Mouse (Mus musculus) gastrocnemius, postnatal 36 days (tissue): Measurements from ENCODE around the gene St3gal2. TPM values are rescaled to one million over a fixed set of nuclear protein-coding genes. Genes with fewer than 3 reads are reported as not detected.
A peak's percentile ranks its signal among the peaks of the same experiment; 100 is the strongest.
"Not testable (repeated sequence)": the region's sequence is repeated elsewhere in the genome, so short reads cannot be mapped to it uniquely, and the experiment has no call there.

Source experiments
- DNase-seq, 2 experiments: peaks; one replicate each; pipeline ENCODE4 v3.0.0; 2022
- intact Hi-C: fragments of 180-260 bp; cut with DNase I; formaldehyde crosslinking; loops from one replicate; pipeline ENCODE4 v1.15.1; 2025
- microRNA-seq, 2 experiments: library from miRNA; unstranded; fragments of <30 nt; microRNA quantifications; one replicate each; pipeline ENCODE4 v1.2.0; 2021
- total RNA-seq, 2 experiments: library from RNA; stranded (reverse); gene quantifications; 2 replicates each; pipeline ENCODE4 v1.2.3; 2021

The St3gal2 gene
- total RNA-seq, 2 experiments from 2014 or later: 47.1 to 48.8 TPM

DNA sequence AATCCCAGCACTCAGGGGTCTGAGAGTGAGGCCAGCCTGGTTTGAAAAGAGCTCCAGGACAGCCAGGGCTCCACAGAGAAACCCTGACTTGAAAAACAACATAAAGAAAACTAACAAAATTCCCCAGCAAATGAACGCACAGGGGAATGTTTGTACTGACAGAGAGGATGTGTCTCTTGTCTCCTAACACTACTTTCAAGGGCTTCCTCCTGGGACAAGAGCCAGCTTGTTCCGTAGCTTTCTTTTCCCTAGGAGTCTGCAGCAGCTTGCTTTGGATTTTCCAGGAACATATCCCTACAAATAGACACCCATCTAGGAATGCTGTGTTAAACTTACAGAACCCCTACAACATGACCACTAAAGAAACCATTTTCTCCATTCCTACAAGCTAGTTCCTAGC lies 58.3 kb downstream of the St3gal2 start:
- intact Hi-C loops, DNase-seq: not testable (repeated sequence)

GRCm38 (mm10) chr8:110981304-110981703 lies 61.6 kb downstream of the St3gal2 start:
- intact Hi-C loops: no loop called here
- no peak for DNase-seq

DNA sequence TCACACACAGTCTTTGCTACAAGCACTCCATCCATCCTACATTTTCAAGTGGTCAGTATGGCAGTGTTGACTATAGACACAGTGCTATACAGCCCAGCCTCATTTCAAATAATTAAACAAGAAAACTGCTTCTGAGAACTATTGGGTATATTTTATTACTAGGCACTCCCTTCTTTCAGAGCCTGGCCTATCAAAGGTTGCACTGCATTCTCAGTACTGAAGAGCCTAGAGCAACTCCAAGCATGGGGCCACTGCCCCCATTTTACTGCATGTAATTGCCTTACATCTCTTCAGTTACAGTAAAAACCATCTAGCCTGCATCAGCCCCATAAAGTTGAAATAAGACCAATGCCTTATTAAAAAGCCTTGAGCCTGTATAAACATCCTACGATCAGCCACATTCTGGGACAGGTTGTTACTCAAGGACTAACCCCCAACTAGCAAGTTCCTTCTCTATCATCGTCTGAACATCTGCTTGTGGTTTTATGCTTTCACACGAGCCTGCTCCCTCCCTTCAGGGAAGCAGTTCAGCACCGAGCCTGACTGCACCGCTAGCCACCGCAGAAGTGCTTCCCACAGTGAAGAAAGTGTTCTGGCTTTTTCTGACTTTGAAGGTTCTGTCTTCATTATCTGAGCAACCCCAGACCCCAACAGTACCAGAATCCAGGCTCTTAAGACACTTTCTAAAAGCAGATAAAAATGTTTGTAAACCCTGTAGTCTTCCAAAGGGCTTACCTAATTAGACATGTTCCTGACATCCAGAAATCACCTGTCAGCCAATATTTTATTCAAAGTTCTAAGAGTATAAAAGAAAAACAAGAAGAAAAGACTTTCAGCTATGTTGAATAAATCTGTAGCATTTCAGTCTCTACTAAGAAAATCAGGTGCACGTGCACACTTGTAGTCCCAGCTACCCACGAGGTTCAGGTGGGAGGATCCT lies 68.4 kb downstream of the St3gal2 start:
- no peak for DNase-seq
- intact Hi-C loops: no loop called here

DNA sequence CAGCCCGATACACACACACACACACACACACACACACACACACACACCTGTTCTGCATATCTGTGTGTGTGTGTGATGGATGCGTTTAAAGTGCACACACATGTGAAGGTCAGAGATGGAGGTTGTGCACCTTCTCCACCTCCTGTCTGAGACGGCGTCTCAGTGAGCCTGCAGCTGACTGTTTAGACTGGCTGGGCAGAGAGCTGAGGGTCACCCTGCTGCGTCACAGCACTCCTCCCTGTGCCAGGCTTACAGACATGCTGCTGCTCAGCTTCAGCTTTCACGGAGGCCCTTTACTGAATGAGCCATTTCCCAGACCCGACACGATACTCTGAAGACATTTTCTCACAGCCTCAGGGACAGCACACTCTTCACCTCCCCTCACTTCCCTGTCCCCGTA lies 70.3 kb downstream of the St3gal2 start:
- no peak for DNase-seq
- intact Hi-C loops: no loop called here

DNA sequence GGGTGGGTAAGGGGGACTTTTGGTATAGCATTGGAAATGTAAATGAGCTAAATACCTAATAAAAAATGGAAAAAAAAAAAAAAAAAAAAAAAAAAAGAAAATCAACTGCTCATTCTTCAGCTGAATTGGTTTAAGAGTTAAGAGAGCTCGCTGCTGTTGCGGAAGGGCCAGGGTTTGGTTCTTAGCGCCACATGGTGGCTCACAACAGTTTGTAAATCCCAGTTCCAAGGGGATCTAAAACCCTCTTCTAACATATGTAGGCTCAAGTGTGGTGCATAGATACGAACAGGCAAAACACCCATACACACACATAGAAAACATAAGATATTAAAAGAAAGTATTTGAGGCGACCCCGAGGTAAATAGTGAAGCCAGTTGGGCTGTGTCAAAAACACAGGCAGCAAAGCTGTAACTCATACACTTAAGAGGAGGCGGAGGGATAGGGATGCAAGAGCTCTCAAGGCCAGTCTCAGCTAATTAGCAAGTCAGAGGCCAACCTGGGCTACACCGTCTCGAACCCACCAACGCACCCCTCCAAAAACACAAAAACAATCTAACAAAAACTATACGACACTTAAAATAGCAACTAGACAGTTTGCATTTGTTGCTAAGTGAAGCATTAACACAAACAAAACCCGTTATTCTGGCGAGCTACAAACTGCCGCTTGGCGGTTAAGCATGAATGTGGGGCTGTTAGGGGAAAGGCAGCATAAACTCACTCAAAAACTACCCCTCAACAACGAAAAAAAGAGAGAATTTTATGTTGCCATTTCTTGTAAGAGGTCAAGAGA lies 77.1 kb downstream of the St3gal2 start:
- no peak for DNase-seq
- intact Hi-C loops: no loop called here

GRCm38 (mm10) chr8:110997547-110998531 lies 78.1 kb downstream of the St3gal2 start, which contains the start of gene Ddx19a:
Ddx19a (minus strand) TSS chr8:110997800.
- intact Hi-C loops: no loop called here
- peak; percentile 77 to 79 for DNase-seq

DNA sequence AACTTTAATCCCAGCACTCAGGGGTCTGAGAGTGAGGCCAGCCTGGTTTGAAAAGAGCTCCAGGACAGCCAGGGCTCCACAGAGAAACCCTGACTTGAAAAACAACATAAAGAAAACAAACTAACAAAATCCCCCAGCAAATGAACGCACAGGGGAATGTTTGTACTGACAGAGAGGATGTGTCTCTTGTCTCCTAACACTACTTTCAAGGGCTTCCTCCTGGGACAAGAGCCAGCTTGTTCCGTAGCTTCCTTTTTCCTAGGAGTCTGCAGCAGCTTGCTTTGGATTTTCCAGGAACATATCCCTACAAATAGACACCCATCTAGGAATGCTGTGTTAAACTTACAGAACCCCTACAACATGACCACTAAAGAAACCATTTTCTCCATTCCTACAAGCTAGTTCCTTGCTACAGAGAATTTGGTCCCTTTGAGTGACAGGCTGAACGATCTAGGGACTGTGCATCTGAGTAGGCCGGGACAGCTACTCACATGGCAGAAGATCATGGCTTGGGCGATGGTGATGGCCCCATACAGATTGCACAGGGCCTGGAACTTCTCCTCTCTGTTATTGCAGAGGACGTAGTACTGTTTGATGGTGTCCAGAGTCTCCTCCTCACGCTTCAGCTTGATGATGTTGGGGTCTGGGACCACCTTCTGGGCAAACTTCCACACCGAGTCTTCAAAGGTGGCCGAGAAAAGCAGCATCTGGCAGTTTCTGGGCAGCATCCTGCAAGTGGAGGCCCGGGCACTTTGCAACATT lies 90.7 kb downstream of the St3gal2 start:
- DNase-seq, intact Hi-C loops: not testable (repeated sequence)

Small RNAs within 50 kb of the gene (microRNA-seq; reads per million reads assigned to microRNA genes)
- gene Mir3473d: 0 reads per million in 2 experiments

Other genes starting within 250 kb of the St3gal2 start
- 100 to 1,000 TPM in 1 of 2 experiments, 10 to 100 TPM in 1; 78.8 to 106 TPM for gene Mtss1l, start 198.4 kb upstream of the St3gal2 start, total RNA-seq
- 1 to 10 TPM; 4.8 TPM for gene Il34, start 114.0 kb upstream of the St3gal2 start, total RNA-seq
- gene Cog4, start 73.3 kb upstream of the St3gal2 start, total RNA-seq: 10 to 100 TPM; 57.2 to 59.1 TPM
- gene Sf3b3, start 73.1 kb upstream of the St3gal2 start, total RNA-seq: 10 to 100 TPM; 16.5 to 18.5 TPM
- gene Fuk, start 17.4 kb upstream of the St3gal2 start, total RNA-seq: 1 to 10 TPM; 3.2 to 3.8 TPM
- 10 to 100 TPM; 23.2 to 28.6 TPM for gene Ddx19a, start 77.9 kb downstream of the St3gal2 start, total RNA-seq
- 10 to 100 TPM; 11.0 to 12.2 TPM for gene Ddx19b, start 111.8 kb downstream of the St3gal2 start, total RNA-seq
- 10 to 100 TPM; 41.0 to 41.4 TPM for gene Aars, start 113.2 kb downstream of the St3gal2 start, total RNA-seq
- gene Exosc6, start 136.4 kb downstream of the St3gal2 start, total RNA-seq: not detected
- gene Clec18a, start 172.5 kb downstream of the St3gal2 start, total RNA-seq: under 1 TPM; 0.12 to 0.69 TPM
- 100 to 1,000 TPM; 101 to 105 TPM for gene Pdpr, start 174.7 kb downstream of the St3gal2 start, total RNA-seq